In genomic region chr7:25628323-25628620, GRCm38 (mm10) we compare ENCODE assay signal across 10 mouse cellular contexts. TPM values are rescaled to one million over a fixed set of nuclear protein-coding genes. Genes with fewer than 3 reads are reported as not detected.
DNase-seq lines count a peak whose midpoint lies in the region; ATAC-seq and TF ChIP-seq lines count a peak whose summit lies in the region.
"Had no signal": no experiment of that assay in that cellular context is flagged by ENCODE, and none has a peak within 500 bp of the region (broad histone marks: within the 10 kb centered on the region; RNA-seq: fewer than 3 reads in every experiment).

No protein-coding gene starts in this region.

- TF ChIP-seq EP300 in stomach, postnatal 0 days (optimal IDR thresholded peaks at IDR 0.05) = no peak

- no peaks in the 10 kb centered on the region for H3K9me3 ChIP-seq in heart, embryonic 10.5 days
- H3K9me3 ChIP-seq in stomach, postnatal 0 days (ENCODE audit: control insufficient read depth, low read length) = no peaks in the 10 kb centered on the region

- H3K27me3 ChIP-seq in heart, embryonic 10.5 days (ENCODE audit: insufficient read depth, poor library complexity, severe bottlenecking) = 0 out of 2 replicates have a peak, but pooled peaks cover 9% of the 10 kb centered on the region
- no peaks in the 10 kb centered on the region for H3K27me3 ChIP-seq in testis, adult 2 months (ENCODE audit: control insufficient read depth, insufficient read depth, low read length)
- H3K27me3 ChIP-seq in stomach, postnatal 0 days (ENCODE audit: control insufficient read depth, insufficient read depth, low read length) = no peaks in the 10 kb centered on the region
- H3K27me3 ChIP-seq: CH12.LX had no signal

- 45% methylated on average over 8 of the region's 8 CpGs for WGBS in heart, embryonic 10.5 days
- WGBS in stomach, postnatal 0 days = 47% methylated on average over 8 of the region's 8 CpGs

- peaks cover 43% of the 10 kb centered on the region for H3K4me1 ChIP-seq in heart, embryonic 10.5 days
- peaks cover 15% of the 10 kb centered on the region for H3K4me1 ChIP-seq in testis, adult 2 months (ENCODE audit: control insufficient read depth, insufficient read depth, low read length)
- H3K4me1 ChIP-seq in stomach, postnatal 0 days (replicated peaks; ENCODE audit: control insufficient read depth, insufficient read depth) = no peaks in the 10 kb centered on the region

- peak overlapping the region; percentile 74 for H3K27ac ChIP-seq in heart, embryonic 10.5 days
- H3K27ac ChIP-seq in testis, adult 2 months (ENCODE audit: control insufficient read depth, insufficient read depth, low read depth, low read length) = peak overlapping the region; percentile 22; the same call in 1 of the 2 replicates
- H3K27ac ChIP-seq in stomach, postnatal 0 days (replicated peaks) = no peak overlapping the region

- intact Hi-C loops in heart, postnatal 14 days (cut with DNase I) = loop anchor here (5.0 kb wide), 2 partner anchors 124 to 741 kb away; partner anchors contain the start of gene Hnrnpul1

- H3K4me3 ChIP-seq in heart, embryonic 10.5 days = peak overlapping the region; percentile 63
- peak overlapping the region; percentile 44 for H3K4me3 ChIP-seq in testis, adult 2 months (ENCODE audit: control insufficient read depth, low read depth, low read length)
- H3K4me3 ChIP-seq in stomach, postnatal 0 days (ENCODE audit: low read depth, low read length) = peak overlapping the region; percentile 48

- no peak for TF ChIP-seq CTCF in testis, adult 2 months (IDR thresholded peaks at IDR 0.05; ENCODE audit: control insufficient read depth, insufficient read depth, insufficient replicate concordance, low read depth, low read length)
- no peak for TF ChIP-seq CTCF in stomach, postnatal 0 days (IDR thresholded peaks at IDR 0.05; ENCODE audit: low read depth)

- peak overlapping the region; percentile 62 for H3K4me2 ChIP-seq in stomach, postnatal 0 days (replicated peaks; ENCODE audit: low read depth)

- H3K9ac ChIP-seq in stomach, postnatal 0 days (ENCODE audit: low read length) = peak overlapping the region; percentile 59

- no peak for TF ChIP-seq POLR2A in testis, adult 2 months (IDR thresholded peaks at IDR 0.05; ENCODE audit: control insufficient read depth, low read depth, low read length)

- ATAC-seq in stomach, postnatal 0 days (ENCODE audit: low FRiP score, low TSS enrichment) = no peak

- peaks cover 60% of the 10 kb centered on the region for H3K36me3 ChIP-seq in heart, embryonic 10.5 days
- H3K36me3 ChIP-seq in testis, adult 2 months (ENCODE audit: control insufficient read depth, insufficient read depth, low read length) = peaks cover 1% of the 10 kb centered on the region; the same call in 1 of the 2 replicates
- H3K36me3 ChIP-seq in stomach, postnatal 0 days (ENCODE audit: control insufficient read depth, insufficient read depth, low read length) = peaks cover 24% of the 10 kb centered on the region

- no peak for DNase-seq in heart, embryonic 10.5 days (ENCODE audit: low spot score)
- no peak for DNase-seq in heart, postnatal 14 days
- no peak for DNase-seq in testis, postnatal 10 days (ENCODE audit: low spot score)
- peak; percentile 33 to 52 for DNase-seq in kidney, postnatal 4 days
- no peak for DNase-seq in stomach, postnatal 0 days (ENCODE audit: low spot score)
- DNase-seq in ovary, postnatal 10 days (ENCODE audit: low spot score) = no peak
- DNase-seq in urinary bladder, postnatal 4 days (ENCODE audit: low spot score in 2 of 2) = no peak
- DNase-seq: right cerebral cortex, postnatal 14 days had no signal

RNA-seq across cellular contexts. Expression of gene B3gnt8, which starts 1.8 kb away (rescaled TPM):
- 5.2 and 5.4 TPM in 2 replicates for polyA plus RNA-seq in heart, embryonic 10.5 days (2016; fragmentation: Nextera tagmentation; extraction: Ambion mirVana)
- 1 to 10 TPM; 4.9 to 5.8 TPM for total RNA-seq in heart, postnatal 14 days (2021)
- 3.1 and 3.9 TPM in 2 replicates for polyA plus RNA-seq in testis, adult 2 months (2012; rRNA removed)
- 5.8 and 6.5 TPM in 2 replicates for polyA plus RNA-seq in stomach, postnatal 0 days (2015; fragmentation: Nextera tagmentation; extraction: Ambion mirVana)

RNA-seq across cellular contexts. Expression of gene Dmac2, which starts 9.1 kb away (rescaled TPM):
- polyA plus RNA-seq in heart, embryonic 10.5 days (2016; fragmentation: Nextera tagmentation; extraction: Ambion mirVana) = 48.9 and 54.6 TPM in 2 replicates
- 10 to 100 TPM; 55.5 to 60.6 TPM for total RNA-seq in heart, postnatal 14 days (2021)
- 53.6 and 57.8 TPM in 2 replicates for polyA plus RNA-seq in testis, adult 2 months (2012; rRNA removed)
- 25.4 and 29.2 TPM in 2 replicates for polyA plus RNA-seq in stomach, postnatal 0 days (2015; fragmentation: Nextera tagmentation; extraction: Ambion mirVana)

RNA-seq across cellular contexts. Expression of gene Erich4, which starts 12.6 kb away (rescaled TPM):
- polyA plus RNA-seq in heart, embryonic 10.5 days (2016; fragmentation: Nextera tagmentation; extraction: Ambion mirVana) = not detected in 2 replicates
- under 1 TPM in 1 of 2 experiments, not detected in 1; 0.53 TPM for total RNA-seq in heart, postnatal 14 days (2021)
- polyA plus RNA-seq in testis, adult 2 months (2012; rRNA removed) = not detected in 2 replicates
- 0.22 TPM in 1 of 2 replicates, not detected in the other for polyA plus RNA-seq in stomach, postnatal 0 days (2015; fragmentation: Nextera tagmentation; extraction: Ambion mirVana)
- total RNA-seq: CH12.LX had no signal

RNA-seq across cellular contexts. Expression of gene Bckdha, which starts 30.5 kb away (rescaled TPM):
- polyA plus RNA-seq in heart, embryonic 10.5 days (2016; fragmentation: Nextera tagmentation; extraction: Ambion mirVana) = 51.7 and 51.8 TPM in 2 replicates
- 100 to 1,000 TPM; 132 to 146 TPM for total RNA-seq in heart, postnatal 14 days (2021)
- polyA plus RNA-seq in testis, adult 2 months (2012; rRNA removed) = 69.0 and 76.6 TPM in 2 replicates
- polyA plus RNA-seq in stomach, postnatal 0 days (2015; fragmentation: Nextera tagmentation; extraction: Ambion mirVana) = 63.8 and 70.3 TPM in 2 replicates

RNA-seq across cellular contexts. Expression of gene Exosc5, which starts 30.7 kb away (rescaled TPM):
- 50.6 and 74.8 TPM in 2 replicates for polyA plus RNA-seq in heart, embryonic 10.5 days (2016; fragmentation: Nextera tagmentation; extraction: Ambion mirVana)
- total RNA-seq in heart, postnatal 14 days (2021) = 10 to 100 TPM; 16.9 to 17.2 TPM
- polyA plus RNA-seq in testis, adult 2 months (2012; rRNA removed) = 466 and 545 TPM in 2 replicates
- polyA plus RNA-seq in stomach, postnatal 0 days (2015; fragmentation: Nextera tagmentation; extraction: Ambion mirVana) = 63.8 and 65.1 TPM in 2 replicates

Comparison
In these comparisons a context has a peak if more than half of its experiments do, and no peak if none do; other contexts are left out.
1. DNase-seq: peak in kidney, postnatal 4 days (2 of 2); none in heart, embryonic 10.5 days (single experiment), heart, postnatal 14 days (0 of 2), testis, postnatal 10 days (single experiment), stomach, postnatal 0 days (single experiment), ovary, postnatal 10 days (single experiment) and urinary bladder, postnatal 4 days (0 of 2).
2. Peak in every context shown above with its lines, with median percentiles within 50 percentile points of each other: H3K4me3 ChIP-seq.